Mouse (Mus musculus) T-cell, adult 2 months (primary cell): Measurements from ENCODE around the gene Grip2.

ENCODE experiments used
- DNase-seq: peaks from one replicate; pipeline ENCODE4 v3.0.0; 2022; ENCODE audit warnings: low spot score

The Grip2 gene

GRCm38 (mm10) chr6:91795640-91796039, 31.4 kb downstream of the Grip2 start:
- no peak for DNase-seq

- DNase-seq, result no peak
These were observed 38.7 kb downstream of the Grip2 start for GRCm38 (mm10) chr6:91788311-91788798.

- no peak for DNase-seq
These were observed 42.0 kb downstream of the Grip2 start for GRCm38 (mm10) chr6:91785018-91785417.

GRCm38 (mm10) chr6:91779206-91779605, 47.8 kb downstream of the Grip2 start:
- DNase-seq, result no peak

GRCm38 (mm10) chr6:91776543-91776942, 50.5 kb downstream of the Grip2 start:
- DNase-seq, result peak; percentile 18

GRCm38 (mm10) chr6:91773951-91774350, 53.1 kb downstream of the Grip2 start:
- DNase-seq, result no peak

- no peak for DNase-seq
These were observed 59.5 kb downstream of the Grip2 start for GRCm38 (mm10) chr6:91767550-91767949.

- DNase-seq, result no peak
These were observed 64.9 kb downstream of the Grip2 start for GRCm38 (mm10) chr6:91762051-91762742.

- no peak for DNase-seq
These were observed 72.2 kb downstream of the Grip2 start for GRCm38 (mm10) chr6:91754845-91755244.

GRCm38 (mm10) chr6:91754098-91754497, 73.0 kb downstream of the Grip2 start:
- DNase-seq, result no peak

GRCm38 (mm10) chr6:91752884-91753283, 74.2 kb downstream of the Grip2 start:
- DNase-seq, result no peak

- no peak for DNase-seq
These were observed 76.1 kb downstream of the Grip2 start for GRCm38 (mm10) chr6:91750976-91751375.

- no peak for DNase-seq
These were observed 80.3 kb downstream of the Grip2 start for GRCm38 (mm10) chr6:91746776-91747175.

- DNase-seq, result no peak
These were observed 81.0 kb downstream of the Grip2 start for GRCm38 (mm10) chr6:91745947-91746582.

GRCm38 (mm10) chr6:91745246-91745645, 81.8 kb downstream of the Grip2 start:
- no peak for DNase-seq

- no peak for DNase-seq
These were observed 83.2 kb downstream of the Grip2 start for GRCm38 (mm10) chr6:91743886-91744285.

- DNase-seq, result no peak
These were observed 84.1 kb downstream of the Grip2 start for GRCm38 (mm10) chr6:91742995-91743394.

GRCm38 (mm10) chr6:91742466-91742865, 84.6 kb downstream of the Grip2 start:
- no peak for DNase-seq

GRCm38 (mm10) chr6:91741046-91741445, 86.0 kb downstream of the Grip2 start:
- DNase-seq, result peak; percentile 49

- DNase-seq, result no peak
These were observed 89.0 kb downstream of the Grip2 start for GRCm38 (mm10) chr6:91738058-91738457.

GRCm38 (mm10) chr6:91737451-91737850, 89.6 kb downstream of the Grip2 start:
- DNase-seq, result no peak

GRCm38 (mm10) chr6:91736471-91736870, 90.6 kb downstream of the Grip2 start:
- no peak for DNase-seq

- DNase-seq, result no peak
These were observed 94.9 kb downstream of the Grip2 start for GRCm38 (mm10) chr6:91732138-91732537.

GRCm38 (mm10) chr6:91729677-91730127, 97.3 kb downstream of the Grip2 start:
- DNase-seq, result no peak
